Mouse (Mus musculus) MEL (cell line): ENCODE data around the gene Prm1.

Experiments used
- GATA1 ChIP-seq: IDR thresholded peaks from 2 replicates; pipeline ENCODE4 v1.6.1; 2011; ENCODE audit warnings: low read depth, low read length, improper control_type of control experiment
- JUND ChIP-seq: IDR thresholded peaks from 2 replicates; pipeline ENCODE4 v1.6.1; 2011; ENCODE audit warnings: low read depth, mild to moderate bottlenecking, improper control_type of control experiment, low read length
- MAFK ChIP-seq: IDR thresholded peaks from 2 replicates; pipeline ENCODE4 v1.6.1; 2011; ENCODE audit warnings: low read depth, mild to moderate bottlenecking, low read length, improper control_type of control experiment, borderline replicate concordance
- MAX ChIP-seq: IDR thresholded peaks from 2 replicates; pipeline ENCODE4 v1.6.1; 2011; ENCODE audit warnings: low read length, improper control_type of control experiment
- RAD21 ChIP-seq: IDR thresholded peaks from 2 replicates; pipeline ENCODE4 v1.6.1; 2011; ENCODE audit warnings: mild to moderate bottlenecking, low read depth, low read length, improper control_type of control experiment
- ZKSCAN1 ChIP-seq: IDR thresholded peaks from 2 replicates; pipeline ENCODE4 v1.6.1; 2012; ENCODE audit warnings: low read depth, mild to moderate bottlenecking, inconsistent platforms, low read length, improper control_type of control experiment, moderate library complexity

DNA sequence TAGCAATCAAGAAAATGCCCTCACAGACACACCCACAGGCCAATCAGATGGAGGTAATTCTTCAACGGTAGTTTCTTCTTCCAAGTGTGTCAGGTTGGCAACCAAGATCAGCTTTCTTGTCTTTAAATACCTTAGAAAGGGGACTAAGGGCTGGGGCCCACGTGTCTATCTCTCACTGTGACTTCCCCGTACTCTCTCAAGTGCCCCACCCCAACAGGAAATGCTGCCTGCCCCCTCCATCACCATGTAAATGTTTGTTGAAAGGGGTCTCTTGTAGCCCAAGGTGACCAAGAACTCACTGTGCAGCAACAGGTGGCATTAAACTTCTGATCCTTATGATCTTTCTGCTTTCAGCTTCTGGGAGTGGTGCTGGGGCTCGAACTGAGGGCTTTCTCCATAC, 8.1 kb upstream of the Prm1 start:
- no peak for TF ChIP-seq MAFK
- no peak for TF ChIP-seq JUND
- TF ChIP-seq GATA1, result no peak
- no peak for TF ChIP-seq ZKSCAN1
- no peak for TF ChIP-seq MAX
- no peak for TF ChIP-seq RAD21
